Mouse (Mus musculus) Patski (cell line): ENCODE results near the gene Osbpl3. TPM values are rescaled to one million over a fixed set of nuclear protein-coding genes. Genes with fewer than 3 reads are reported as not detected.

ENCODE experiments used
- ATAC-seq: fragments of 100-300 bp; one replicate; pipeline ENCODE4 v1.8.0; 2021
- CTCF ChIA-PET: fragments of 350-600 bp; sonication (Branson Sonifier 250); formaldehyde crosslinking; loops from one replicate; lab custom pipeline; 2022; ENCODE audit warnings: inconsistent platforms; lab: Charles Lee
- POLR2A ChIA-PET: fragments of 350-600 bp; sonication (Branson Sonifier 250); formaldehyde crosslinking; loops from one replicate; lab custom pipeline; 2022; ENCODE audit warnings: antibody characterized with exemption, inconsistent platforms; lab: Charles Lee
- DNase-seq: peaks from one replicate; pipeline ENCODE4 v3.0.0-alpha.2; 2011; ENCODE audit warnings: low read depth, low spot score
- H3K27me3 ChIP-seq: fragments of 371-371 bp; one replicate; pipeline ENCODE4 v1.5.1; 2021
- CTCF ChIP-seq: fragments of 100-300 bp; IDR thresholded peaks from one replicate; pipeline ENCODE4 v1.5.1; 2021
- in situ Hi-C: fragments of 300-500 bp; cut with MboI; formaldehyde crosslinking; loops from 3 replicates; pipeline ENCODE4 v1.11.1; 2018; ENCODE audit warnings: low pct_unique_long_range_greater_than_20kb, mixed read lengths
- polyA plus RNA-seq: library from polyadenylated mRNA; unstranded; gene quantifications from one replicate; pipeline ENCODE4 v1.2.3, GENCODE M21; 2021

Osbpl3 gene
- polyA plus RNA-seq, 1 experiment from 2014 or later, result 117 TPM

GRCm38 (mm10) chr6:50346204-50346603, 109.8 kb downstream of the Osbpl3 start:
- POLR2A ChIA-PET, result no interaction called here
- CTCF ChIA-PET, result no interaction called here
- no peak for ATAC-seq
- TF ChIP-seq CTCF, result no peak
- no peak for DNase-seq
- in situ Hi-C loops, result no loop called here
- no peaks in the 10 kb centered on the region for H3K27me3 ChIP-seq

- POLR2A ChIA-PET, result no interaction called here
- CTCF ChIA-PET, result interaction anchor here (1.2 kb wide), 1 partner anchor 17 kb away, joined by 3 read pairs; no protein-coding TSS in a partner anchor
- DNase-seq, result no peak
- in situ Hi-C loops, result no loop called here
- no peaks in the 10 kb centered on the region for H3K27me3 ChIP-seq
- no peak for TF ChIP-seq CTCF
- no peak for ATAC-seq
Observed at GRCm38 (mm10) chr6:50340226-50340906, 115.6 kb downstream of the Osbpl3 start.

DNA sequence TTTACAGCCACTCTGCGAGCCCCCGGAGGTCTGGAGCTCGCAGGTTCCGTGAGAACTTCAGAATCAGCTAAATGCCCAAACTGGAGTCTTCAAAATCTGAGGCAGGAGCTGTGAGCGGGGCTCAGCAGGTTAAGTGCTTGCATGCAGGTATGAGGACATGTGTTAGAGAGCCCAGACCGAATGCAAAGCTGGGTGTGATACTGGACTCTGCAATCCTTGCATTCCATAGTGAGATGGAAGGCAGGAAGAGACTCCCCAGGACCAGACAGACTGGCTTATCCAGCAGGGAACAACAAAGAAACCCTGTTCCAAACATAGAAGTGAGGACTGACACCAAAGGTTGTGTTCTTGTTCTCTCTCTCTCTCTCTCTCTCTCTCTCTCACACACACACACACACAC, 118.6 kb downstream of the Osbpl3 start:
- CTCF ChIA-PET, result no interaction called here
- in situ Hi-C loops, result no loop called here
- no peaks in the 10 kb centered on the region for H3K27me3 ChIP-seq
- POLR2A ChIA-PET, result no interaction called here
- DNase-seq, result no peak
- TF ChIP-seq CTCF, result no peak
- ATAC-seq, result no peak

- ChIA-PET CTCF (no interaction called here), POLR2A (no interaction called here)
- in situ Hi-C loops, result no loop called here
- no peaks in the 10 kb centered on the region for H3K27me3 ChIP-seq
- TF ChIP-seq CTCF, result no peak
- ATAC-seq (no peak), DNase-seq (no peak)
Observed at GRCm38 (mm10) chr6:50336376-50336775, 119.6 kb downstream of the Osbpl3 start.

GRCm38 (mm10) chr6:50334846-50335821, 120.9 kb downstream of the Osbpl3 start:
- DNase-seq (no peak), ATAC-seq (no peak)
- TF ChIP-seq CTCF, result no peak
- no peaks in the 10 kb centered on the region for H3K27me3 ChIP-seq
- in situ Hi-C loops, result no loop called here
- POLR2A ChIA-PET, result no interaction called here
- CTCF ChIA-PET, result interaction anchor here (1.2 kb wide), 1 partner anchor 24 kb away, joined by 5 read pairs; no protein-coding TSS in a partner anchor

- in situ Hi-C loops, result no loop called here
- CTCF ChIA-PET, result interaction anchor here (1.4 kb wide), 1 partner anchor 9 kb away, joined by 3 read pairs; no protein-coding TSS in a partner anchor
- ATAC-seq, result no peak
- no peak for TF ChIP-seq CTCF
- no peaks in the 10 kb centered on the region for H3K27me3 ChIP-seq
- POLR2A ChIA-PET, result interaction anchor here (0.5 kb wide), 1 partner anchor 159 kb away, joined by 3 read pairs; no protein-coding TSS in a partner anchor
- no peak for DNase-seq
Observed at GRCm38 (mm10) chr6:50333346-50333745, 122.7 kb downstream of the Osbpl3 start.

DNA sequence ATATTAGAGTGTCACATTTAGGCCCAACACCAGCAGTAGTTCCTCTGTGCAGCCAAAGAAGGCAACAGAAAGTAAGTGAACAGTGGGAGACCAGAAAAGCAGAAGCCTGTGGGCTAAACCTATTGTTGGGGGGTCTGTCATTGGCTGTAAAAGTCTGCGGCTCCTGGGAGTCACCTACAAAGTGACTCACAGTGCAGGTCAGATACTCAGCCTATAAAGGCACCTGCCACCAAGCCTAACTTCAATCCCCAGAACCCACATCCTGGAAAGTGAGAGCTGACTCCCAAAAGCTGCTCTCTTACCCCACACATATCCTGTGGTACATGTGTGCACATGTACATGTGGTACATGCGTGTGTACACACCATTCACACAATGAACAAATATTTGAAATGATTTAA, 124.5 kb downstream of the Osbpl3 start:
- no peak for TF ChIP-seq CTCF
- H3K27me3 ChIP-seq, result no peaks in the 10 kb centered on the region
- ChIA-PET POLR2A (no interaction called here), CTCF (interaction anchor here (1.3 kb wide), 1 partner anchor 19 kb away, joined by 3 read pairs; no protein-coding TSS in a partner anchor)
- ATAC-seq (no peak), DNase-seq (no peak)
- in situ Hi-C loops, result no loop called here

- DNase-seq (no peak), ATAC-seq (no peak)
- in situ Hi-C loops, result no loop called here
- TF ChIP-seq CTCF, result no peak
- no peaks in the 10 kb centered on the region for H3K27me3 ChIP-seq
- ChIA-PET CTCF (no interaction called here), POLR2A (no interaction called here)
Observed at GRCm38 (mm10) chr6:50329380-50329779, 126.6 kb downstream of the Osbpl3 start.

- no peak for ATAC-seq
- H3K27me3 ChIP-seq, result no peaks in the 10 kb centered on the region
- DNase-seq, result no peak
- in situ Hi-C loops, result no loop called here
- TF ChIP-seq CTCF, result no peak
- ChIA-PET CTCF (no interaction called here), POLR2A (no interaction called here)
Observed at GRCm38 (mm10) chr6:50328901-50329300, 127.1 kb downstream of the Osbpl3 start.

DNA sequence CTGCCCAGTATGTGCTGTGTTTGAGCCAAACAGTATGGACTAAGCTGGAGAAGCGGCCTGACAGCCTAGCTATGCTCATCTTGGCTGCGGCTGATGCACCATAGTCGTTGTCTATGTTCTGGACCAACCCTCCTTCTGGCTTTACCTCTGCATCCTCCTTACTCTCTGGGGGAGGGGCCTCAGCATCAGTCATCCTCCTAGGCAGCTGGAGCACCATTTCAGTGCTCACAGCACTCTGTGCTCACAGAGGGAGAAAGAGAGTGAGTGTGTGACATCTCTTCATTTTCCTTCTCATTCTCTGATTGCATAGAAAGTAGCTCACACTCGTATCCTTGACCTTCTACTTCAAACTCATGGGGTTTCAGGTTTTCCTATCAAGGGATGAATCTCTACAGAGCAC, 129.8 kb downstream of the Osbpl3 start:
- POLR2A ChIA-PET, result no interaction called here
- in situ Hi-C loops, result no loop called here
- no peaks in the 10 kb centered on the region for H3K27me3 ChIP-seq
- no peak for ATAC-seq
- no peak for TF ChIP-seq CTCF
- CTCF ChIA-PET, result interaction anchor here (0.6 kb wide), 1 partner anchor 23 kb away, joined by 3 read pairs; no protein-coding TSS in a partner anchor
- no peak for DNase-seq
